Comparison of ENCODE assay signal across 11 mouse cellular contexts in the genomic region with DNA sequence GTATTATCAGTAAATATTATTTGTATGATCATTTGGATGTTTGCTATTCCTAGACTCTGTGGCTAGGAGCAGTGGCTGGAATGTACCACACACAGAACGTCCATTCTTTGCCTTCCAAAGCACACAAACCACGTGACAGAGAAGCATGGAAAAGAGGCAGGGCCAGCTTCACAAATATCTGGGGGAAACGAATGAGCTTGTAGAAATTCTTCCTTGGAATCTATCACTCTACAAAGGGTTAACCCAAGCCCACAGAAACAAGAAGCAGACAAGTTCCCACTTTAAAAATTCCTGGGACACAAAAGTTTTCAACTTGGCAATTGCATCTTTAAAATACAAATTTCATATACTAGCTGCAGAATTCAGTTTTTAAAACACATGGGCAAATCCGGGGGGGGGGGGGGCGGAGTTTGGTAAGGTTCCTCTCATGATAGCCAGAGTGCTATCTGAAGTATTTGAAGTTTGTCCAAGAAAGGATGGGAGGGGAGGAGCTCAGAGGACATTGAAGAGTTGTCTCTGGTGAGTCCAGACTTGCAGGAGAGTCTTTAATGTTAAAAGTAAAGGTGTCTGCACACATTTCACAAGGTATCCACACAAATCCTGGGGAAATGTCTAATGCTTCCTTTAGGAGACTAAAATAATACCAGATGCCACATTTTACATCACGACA.
DNase-seq lines count a peak whose midpoint lies in the region; ATAC-seq lines count a peak whose summit lies in the region.
"Had no signal": no experiment of that assay in that cellular context is flagged by ENCODE, and none has a peak within 500 bp of the region (broad histone marks: within the 10 kb centered on the region; RNA-seq: fewer than 3 reads in every experiment).

No protein-coding gene starts in this region.

- 49% methylated on average over 6 of the region's 6 CpGs for WGBS in kidney, embryonic 16.5 days
- WGBS in hindbrain, embryonic 12.5 days = 31% methylated on average over 6 of the region's 6 CpGs
- 32% methylated on average over 6 of the region's 6 CpGs for WGBS in midbrain, embryonic 16.5 days

- no peak overlapping the region for H3K27ac ChIP-seq in kidney, embryonic 16.5 days (ENCODE audit: low read length)
- no peak overlapping the region for H3K27ac ChIP-seq in hindbrain, embryonic 12.5 days
- H3K27ac ChIP-seq in midbrain, embryonic 16.5 days (ENCODE audit: low read length) = peak overlapping the region; percentile 32; the same call in 1 of the 2 replicates
- H3K27ac ChIP-seq: heart, embryonic 10.5 days had no signal

- no peak overlapping the region for H3K4me3 ChIP-seq in kidney, embryonic 16.5 days (ENCODE audit: low read length)
- peak overlapping the region; percentile 11 for H3K4me3 ChIP-seq in hindbrain, embryonic 12.5 days
- H3K4me3 ChIP-seq in midbrain, embryonic 16.5 days (ENCODE audit: low read depth, low read length) = peak overlapping the region; percentile 75
- H3K4me3 ChIP-seq: myocyte had no signal

- no peaks in the 10 kb centered on the region for H3K9me3 ChIP-seq in kidney, embryonic 16.5 days (ENCODE audit: low read length)
- H3K9me3 ChIP-seq in hindbrain, embryonic 12.5 days (replicated peaks) = no peaks in the 10 kb centered on the region
- H3K9me3 ChIP-seq in midbrain, embryonic 16.5 days (replicated peaks; ENCODE audit: control insufficient read depth, low read length, poor library complexity, severe bottlenecking) = no peaks in the 10 kb centered on the region
- H3K9me3 ChIP-seq: heart, embryonic 10.5 days had no signal

- no peak for DNase-seq in kidney, postnatal 10 days
- DNase-seq in embryo, embryonic 11 days = peak; percentile 11
- no peak for DNase-seq in spleen, postnatal 36 days (ENCODE audit: low spot score in 2 of 2)
- DNase-seq in heart, adult 8-10 months (ENCODE audit: low spot score) = no peak
- DNase-seq in gastrocnemius, postnatal 25 days = no peak
- DNase-seq: kidney, adult 18-20 months had no signal

- no peak for ATAC-seq in kidney, embryonic 16.5 days (ENCODE audit: low FRiP score, low TSS enrichment)
- no peak for ATAC-seq in hindbrain, embryonic 12.5 days (ENCODE audit: low FRiP score)
- no peak for ATAC-seq in midbrain, embryonic 16.5 days

- no peaks in the 10 kb centered on the region for H3K36me3 ChIP-seq in kidney, embryonic 16.5 days (ENCODE audit: insufficient read depth, low read length)
- H3K36me3 ChIP-seq in hindbrain, embryonic 12.5 days = no peaks in the 10 kb centered on the region
- H3K36me3 ChIP-seq in midbrain, embryonic 16.5 days (ENCODE audit: control insufficient read depth, insufficient read depth, low read length) = no peaks in the 10 kb centered on the region
- H3K36me3 ChIP-seq: heart, embryonic 10.5 days had no signal

- H3K4me2 ChIP-seq in kidney, embryonic 16.5 days (replicated peaks; ENCODE audit: low read depth, low read length) = 0 out of 2 replicates have a peak overlapping the region, but pooled peaks have one; percentile 4
- H3K4me2 ChIP-seq in hindbrain, embryonic 12.5 days (replicated peaks) = peak overlapping the region; percentile 72
- peak overlapping the region; percentile 68 for H3K4me2 ChIP-seq in midbrain, embryonic 16.5 days (ENCODE audit: low read length)

- no peak overlapping the region for H3K9ac ChIP-seq in kidney, embryonic 16.5 days (replicated peaks; ENCODE audit: low read length)
- no peak overlapping the region for H3K9ac ChIP-seq in hindbrain, embryonic 12.5 days
- H3K9ac ChIP-seq in midbrain, embryonic 16.5 days (ENCODE audit: low read depth, low read length) = peak overlapping the region; percentile 35

- H3K27me3 ChIP-seq in kidney, embryonic 16.5 days (ENCODE audit: insufficient read depth, low read length) = peaks cover 10% of the 10 kb centered on the region
- no peaks in the 10 kb centered on the region for H3K27me3 ChIP-seq in hindbrain, embryonic 12.5 days
- H3K27me3 ChIP-seq in midbrain, embryonic 16.5 days (ENCODE audit: control insufficient read depth, insufficient read depth, low read depth, low read length) = no peaks in the 10 kb centered on the region

- peaks cover 4% of the 10 kb centered on the region; the same call in 1 of the 2 replicates for H3K4me1 ChIP-seq in kidney, embryonic 16.5 days (ENCODE audit: insufficient read depth, low read length)
- H3K4me1 ChIP-seq in hindbrain, embryonic 12.5 days = peaks cover 5% of the 10 kb centered on the region; the same call in 1 of the 2 replicates
- peaks cover 23% of the 10 kb centered on the region for H3K4me1 ChIP-seq in midbrain, embryonic 16.5 days (ENCODE audit: control insufficient read depth, insufficient read depth, low read length)

Comparison
In these comparisons a context has a peak if more than half of its experiments do, and no peak if none do; other contexts are left out.
1. H3K4me2 ChIP-seq: peak in every context shown above with its lines; median percentile 72 in hindbrain, embryonic 12.5 days; 68 in midbrain, embryonic 16.5 days; 4 in kidney, embryonic 16.5 days.